Mouse (Mus musculus): ENCODE measurements around the gene Wdr13. TPM values are rescaled to one million over a fixed set of nuclear protein-coding genes. Genes with fewer than 3 reads are reported as not detected.

Wdr13 gene
- polyA plus RNA-seq, 1 experiment = 35.6 TPM

GRCm38 (mm10) chrX:8131393-8131792, 1.3 kb downstream of the Wdr13 start:
- H3K4me1 ChIP-seq (ENCODE audit: control insufficient read depth, insufficient read depth, low read length) = no peaks in the 10 kb centered on the region; the same call in 1 of the 2 replicates
- TF ChIP-seq CTCF (IDR thresholded peaks at IDR 0.05; ENCODE audit: control insufficient read depth, insufficient read depth, low read length) = no peak
- H3K27ac ChIP-seq (ENCODE audit: control insufficient read depth, insufficient read depth, low read depth, low read length, poor library complexity) = no peak overlapping the region; the same call in 1 of the 2 replicates
- WGBS = 88% methylated on average over 17 of the region's 17 CpGs
- peak overlapping the region; percentile 23 for H3K4me3 ChIP-seq (replicated peaks; ENCODE audit: control insufficient read depth, low read depth, low read length)

DNA sequence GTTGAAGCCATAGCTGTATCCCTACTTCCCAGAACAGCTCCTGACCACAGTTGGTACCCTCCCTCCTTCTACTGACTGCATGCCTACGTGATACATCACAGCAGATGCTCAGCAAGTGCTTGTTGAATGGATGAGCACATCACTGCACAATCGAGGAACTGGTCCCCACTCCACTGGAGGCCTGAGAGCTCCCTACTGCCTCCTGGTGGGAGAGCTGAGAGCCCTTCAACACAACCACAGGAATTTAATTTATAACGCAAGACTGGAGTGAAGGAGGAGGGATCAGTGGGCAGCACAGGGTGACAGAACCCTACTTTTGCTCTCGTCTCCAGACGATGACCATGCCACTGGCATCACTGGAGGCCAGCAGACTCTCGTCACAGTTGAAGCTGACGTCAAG, 7.5 kb downstream of the Wdr13 start:
- no peaks in the 10 kb centered on the region for H3K4me1 ChIP-seq (ENCODE audit: control insufficient read depth, insufficient read depth, low read length)
- 72% methylated on average over 7 of the region's 7 CpGs for WGBS
- TF ChIP-seq CTCF (IDR thresholded peaks at IDR 0.05; ENCODE audit: control insufficient read depth, insufficient read depth, low read length) (peak; percentile 36; the same call in 1 of the 2 replicates), POLR2A (IDR thresholded peaks at IDR 0.05; ENCODE audit: borderline replicate concordance, control insufficient read depth, low read depth, low read length) (no peak)
- no peak overlapping the region for H3K27ac ChIP-seq (ENCODE audit: control insufficient read depth, insufficient read depth, low read depth, low read length, poor library complexity)
- H3K4me3 ChIP-seq (replicated peaks; ENCODE audit: control insufficient read depth, low read depth, low read length) = no peak overlapping the region

- no peak overlapping the region for H3K27ac ChIP-seq (ENCODE audit: control insufficient read depth, insufficient read depth, low read depth, low read length, poor library complexity)
- TF ChIP-seq CTCF (IDR thresholded peaks at IDR 0.05; ENCODE audit: control insufficient read depth, insufficient read depth, low read length) (no peak), POLR2A (IDR thresholded peaks at IDR 0.05; ENCODE audit: borderline replicate concordance, control insufficient read depth, low read depth, low read length) (no peak)
- WGBS = 77% methylated on average over 6 of the region's 6 CpGs
- H3K4me3 ChIP-seq (replicated peaks; ENCODE audit: control insufficient read depth, low read depth, low read length) = no peak overlapping the region
- H3K4me1 ChIP-seq (ENCODE audit: control insufficient read depth, insufficient read depth, low read length) = no peaks in the 10 kb centered on the region
Measured at GRCm38 (mm10) chrX:8123821-8124470, 8.7 kb downstream of the Wdr13 start.

DNA sequence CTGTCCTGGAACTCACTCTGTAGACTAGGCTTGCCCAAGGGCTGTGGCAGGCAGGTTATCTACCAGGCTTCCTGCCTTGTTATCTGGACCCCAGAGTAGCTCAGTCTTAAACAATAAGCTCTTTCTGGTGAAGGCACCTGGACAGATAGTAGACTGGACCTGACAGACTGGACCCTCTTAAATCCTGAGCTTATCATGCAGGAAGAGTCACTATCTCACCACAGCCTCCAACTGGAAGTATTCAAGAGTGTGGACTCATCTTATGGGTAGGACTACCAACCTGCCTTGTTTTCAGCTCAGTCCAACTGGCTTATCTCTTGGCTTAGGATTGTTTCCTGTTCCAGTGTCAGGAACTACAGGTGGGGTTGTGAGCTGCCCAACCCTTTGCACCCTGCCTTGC, 15.4 kb downstream of the Wdr13 start:
- no peak overlapping the region for H3K4me3 ChIP-seq (replicated peaks; ENCODE audit: control insufficient read depth, low read depth, low read length)
- no peak for TF ChIP-seq CTCF (IDR thresholded peaks at IDR 0.05; ENCODE audit: control insufficient read depth, insufficient read depth, low read length)
- TF ChIP-seq POLR2A (IDR thresholded peaks at IDR 0.05; ENCODE audit: borderline replicate concordance, control insufficient read depth, low read depth, low read length) = no peak
- no peak overlapping the region for H3K27ac ChIP-seq (ENCODE audit: control insufficient read depth, insufficient read depth, low read depth, low read length, poor library complexity)
- no peaks in the 10 kb centered on the region for H3K4me1 ChIP-seq (ENCODE audit: control insufficient read depth, insufficient read depth, low read length)

- no peak for TF ChIP-seq CTCF (IDR thresholded peaks at IDR 0.05; ENCODE audit: control insufficient read depth, insufficient read depth, low read length)
- WGBS = 49% methylated on average over 4 of the region's 4 CpGs
- Histone ChIP-seq H3K4me3 (replicated peaks; ENCODE audit: control insufficient read depth, low read depth, low read length) (no peak overlapping the region), H3K27ac (ENCODE audit: control insufficient read depth, insufficient read depth, low read depth, low read length, poor library complexity) (no peak overlapping the region), H3K4me1 (ENCODE audit: control insufficient read depth, insufficient read depth, low read length) (no peaks in the 10 kb centered on the region)
Measured at GRCm38 (mm10) chrX:8115275-8115674, 17.4 kb downstream of the Wdr13 start.

GRCm38 (mm10) chrX:8105019-8105418, 27.7 kb downstream of the Wdr13 start:
- Histone ChIP-seq H3K4me3 (replicated peaks; ENCODE audit: control insufficient read depth, low read depth, low read length) (no peak overlapping the region), H3K27ac (ENCODE audit: control insufficient read depth, insufficient read depth, low read depth, low read length, poor library complexity) (no peak overlapping the region), H3K4me1 (ENCODE audit: control insufficient read depth, insufficient read depth, low read length) (no peaks in the 10 kb centered on the region; the same call in 1 of the 2 replicates)
- 93% methylated on average over 3 of the region's 3 CpGs for WGBS
- no peak for TF ChIP-seq POLR2A (IDR thresholded peaks at IDR 0.05; ENCODE audit: borderline replicate concordance, control insufficient read depth, low read depth, low read length)
- TF ChIP-seq CTCF (IDR thresholded peaks at IDR 0.05; ENCODE audit: control insufficient read depth, insufficient read depth, low read length) = no peak

- no peak for TF ChIP-seq POLR2A (IDR thresholded peaks at IDR 0.05; ENCODE audit: borderline replicate concordance, control insufficient read depth, low read depth, low read length)
- no peak for TF ChIP-seq CTCF (IDR thresholded peaks at IDR 0.05; ENCODE audit: control insufficient read depth, insufficient read depth, low read length)
- no peak overlapping the region for H3K4me3 ChIP-seq (replicated peaks; ENCODE audit: control insufficient read depth, low read depth, low read length)
- H3K4me1 ChIP-seq (ENCODE audit: control insufficient read depth, insufficient read depth, low read length) = no peaks in the 10 kb centered on the region; the same call in 1 of the 2 replicates
- 46% methylated on average over 7 of the region's 7 CpGs for WGBS
- H3K27ac ChIP-seq (ENCODE audit: control insufficient read depth, insufficient read depth, low read depth, low read length, poor library complexity) = no peak overlapping the region
Measured at GRCm38 (mm10) chrX:8102213-8102668, 30.5 kb downstream of the Wdr13 start.

DNA sequence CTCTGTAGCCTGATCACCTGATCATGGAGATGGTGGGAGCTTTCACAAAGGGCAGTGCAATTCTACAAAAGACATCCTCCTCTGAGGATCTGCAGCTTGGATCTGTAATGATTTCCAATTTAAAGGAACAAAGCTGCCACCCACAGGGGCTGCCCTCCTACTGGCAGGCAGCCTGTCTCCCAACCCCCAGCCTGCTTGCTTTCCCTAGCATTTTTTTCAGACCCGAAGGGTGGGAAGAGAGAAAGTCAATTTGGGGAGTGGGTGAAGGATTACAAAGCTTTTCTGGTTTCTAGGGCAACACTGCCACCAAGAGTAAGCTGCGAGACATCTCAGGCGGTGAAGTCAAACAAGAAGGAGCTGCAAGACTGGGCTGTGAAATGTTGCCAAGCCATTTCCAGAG, 31.7 kb downstream of the Wdr13 start:
- Histone ChIP-seq H3K4me1 (ENCODE audit: control insufficient read depth, insufficient read depth, low read length) (no peaks in the 10 kb centered on the region; the same call in 1 of the 2 replicates), H3K4me3 (replicated peaks; ENCODE audit: control insufficient read depth, low read depth, low read length) (no peak overlapping the region), H3K27ac (ENCODE audit: control insufficient read depth, insufficient read depth, low read depth, low read length, poor library complexity) (no peak overlapping the region)
- WGBS = 41% methylated on average over 3 of the region's 3 CpGs
- TF ChIP-seq CTCF (IDR thresholded peaks at IDR 0.05; ENCODE audit: control insufficient read depth, insufficient read depth, low read length) (no peak), POLR2A (IDR thresholded peaks at IDR 0.05; ENCODE audit: borderline replicate concordance, control insufficient read depth, low read depth, low read length) (no peak)

DNA sequence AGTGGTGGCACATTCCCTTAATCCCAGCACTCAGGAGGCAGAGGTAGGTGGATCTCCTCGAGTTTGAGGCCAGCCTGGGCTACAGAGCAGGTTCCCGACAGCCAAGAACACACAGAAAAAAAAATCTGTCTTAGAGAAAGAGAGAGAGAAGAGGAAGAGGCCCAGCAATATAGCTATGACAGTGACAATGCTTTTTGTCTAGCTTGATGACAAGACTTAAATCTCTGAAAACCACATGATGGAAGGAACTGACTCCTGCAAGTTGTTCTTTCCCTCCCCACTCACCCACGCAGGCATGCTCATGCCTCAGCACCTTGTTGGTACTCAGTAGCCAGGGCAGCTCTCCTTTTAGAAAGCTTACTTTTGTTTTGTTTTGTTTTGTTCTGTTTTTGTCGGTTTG, 33.3 kb downstream of the Wdr13 start:
- WGBS = 26% methylated on average over 4 of the region's 4 CpGs
- Histone ChIP-seq H3K4me3 (replicated peaks; ENCODE audit: control insufficient read depth, low read depth, low read length) (no peak overlapping the region), H3K4me1 (ENCODE audit: control insufficient read depth, insufficient read depth, low read length) (no peaks in the 10 kb centered on the region; the same call in 1 of the 2 replicates), H3K27ac (ENCODE audit: control insufficient read depth, insufficient read depth, low read depth, low read length, poor library complexity) (no peak overlapping the region)
- TF ChIP-seq CTCF (IDR thresholded peaks at IDR 0.05; ENCODE audit: control insufficient read depth, insufficient read depth, low read length) (no peak), POLR2A (IDR thresholded peaks at IDR 0.05; ENCODE audit: borderline replicate concordance, control insufficient read depth, low read depth, low read length) (no peak)

Data from bone marrow, adult 2 months (tissue).